Mouse (Mus musculus) neural tube, embryonic 14.5 days (tissue): ENCODE measurements around the gene Olfr267. TPM values are rescaled to one million over a fixed set of nuclear protein-coding genes. Genes with fewer than 3 reads are reported as not detected.

Experiments
- polyA plus RNA-seq: library from polyadenylated mRNA; unstranded; fragments of >200 nt; fragmentation: Nextera tagmentation; extraction: Ambion mirVana; gene quantifications from 2 replicates; pipeline ENCODE4 v1.2.1, GENCODE M21; 2014

Olfr267 gene
- polyA plus RNA-seq, 1 experiment from 2014 or later, result 0.21 TPM

Other genes starting within 250 kb of the Olfr267 start
- 5.2 and 20.6 TPM in 2 replicates for gene Lpar1, start 233.8 kb downstream of the Olfr267 start, polyA plus RNA-seq
- 55.7 and 58.6 TPM in 2 replicates for gene Ecpas, start 125.0 kb upstream of the Olfr267 start, polyA plus RNA-seq
- 2.5 and 2.6 TPM in 2 replicates for gene Zkscan16, start 155.9 kb upstream of the Olfr267 start, polyA plus RNA-seq
- gene Ptgr1, start 199.4 kb upstream of the Olfr267 start, polyA plus RNA-seq, result 3.6 and 3.7 TPM in 2 replicates
- gene Dnajc25, start 207.3 kb upstream of the Olfr267 start, polyA plus RNA-seq, result 6.9 and 7.4 TPM in 2 replicates
- gene Gm20503, start 215.5 kb upstream of the Olfr267 start, polyA plus RNA-seq, result 8.4 and 10.2 TPM in 2 replicates
- 197 and 226 TPM in 2 replicates for gene Gng10, start 247.4 kb upstream of the Olfr267 start, polyA plus RNA-seq